Mouse (Mus musculus) liver, embryonic 14.5 days (tissue): ENCODE data around the gene Ccdc107.

ENCODE experiments used
- CTCF ChIP-seq: IDR thresholded peaks from 2 replicates; pipeline ENCODE4 v1.5.1; 2016; ENCODE audit warnings: antibody characterized with exemption, low read depth, control low read depth
- EP300 ChIP-seq: IDR thresholded peaks from 2 replicates; pipeline ENCODE4 v1.6.1; 2016; ENCODE audit warnings: antibody characterized with exemption, low read depth

DNA sequence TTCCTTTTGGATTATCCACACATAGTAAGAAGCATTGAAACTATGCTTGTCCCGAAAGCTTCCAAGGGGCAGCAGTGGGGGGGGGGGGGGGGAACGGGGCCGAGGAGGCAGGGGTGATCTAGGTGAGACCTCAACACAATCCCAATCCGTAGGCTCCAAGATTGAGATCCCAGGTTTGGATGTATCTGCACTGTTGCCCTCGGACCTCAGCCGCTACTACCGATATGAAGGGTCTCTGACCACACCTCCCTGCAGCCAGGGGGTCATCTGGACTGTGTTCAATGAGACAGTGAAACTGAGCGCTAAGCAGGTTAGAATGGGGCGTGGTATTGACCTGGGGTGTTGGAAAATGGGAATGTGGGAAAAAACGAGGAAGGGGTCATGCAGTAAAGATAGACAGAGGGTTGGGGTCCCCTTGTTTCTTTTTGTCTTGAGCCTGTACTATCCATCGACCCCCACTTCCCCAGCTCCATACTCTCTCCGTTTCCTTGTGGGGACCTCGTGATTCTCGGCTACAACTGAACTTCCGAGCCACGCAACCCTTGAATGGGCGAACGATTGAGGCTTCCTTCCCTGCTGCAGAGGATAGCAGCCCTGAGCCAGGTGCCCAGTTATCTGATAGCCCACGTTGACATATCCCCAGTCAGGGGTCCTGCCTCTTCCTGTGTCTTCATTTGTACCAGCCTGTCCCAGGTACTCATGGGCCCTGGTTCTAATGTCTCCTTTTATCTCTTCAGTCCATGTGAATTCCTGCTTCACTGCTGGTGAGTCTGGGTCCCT is 19.2 kb downstream of the Ccdc107 start:
- TF ChIP-seq CTCF (no peak), EP300 (no peak)
